Mouse (Mus musculus): ENCODE measurements around the gene Rps6kb1.
A peak's percentile ranks its signal among the peaks of the same experiment; 100 is the strongest.

Rps6kb1 gene

GRCm38 (mm10) chr11:86544639-86545299 lies at the start of gene Rps6kb1, which contains the start of gene Tubd1:
Gene Rps6kb1, minus strand, starts transcription at chr11:86544805.
Gene Tubd1, plus strand, starts transcription at chr11:86544991.
- peak; percentile 97 to 100 for DNase-seq (ENCODE audit: low spot score in 2 of 2)

- DNase-seq (ENCODE audit: low spot score in 2 of 2) = no peak
Measured at GRCm38 (mm10) chr11:86593443-86593842, 48.8 kb upstream of the Rps6kb1 start.

GRCm38 (mm10) chr11:86592993-86593392 lies 48.4 kb upstream of the Rps6kb1 start:
- DNase-seq (ENCODE audit: low spot score in 2 of 2) = no peak

GRCm38 (mm10) chr11:86591931-86592616 lies 47.5 kb upstream of the Rps6kb1 start:
- DNase-seq (ENCODE audit: low spot score in 2 of 2) = no peak

GRCm38 (mm10) chr11:86591301-86591845 lies 46.8 kb upstream of the Rps6kb1 start:
- no peak for DNase-seq (ENCODE audit: low spot score in 2 of 2)

GRCm38 (mm10) chr11:86590579-86590978 lies 46.0 kb upstream of the Rps6kb1 start:
- DNase-seq (ENCODE audit: low spot score in 2 of 2) = no peak

- no peak for DNase-seq (ENCODE audit: low spot score in 2 of 2)
Measured at GRCm38 (mm10) chr11:86590066-86590465, 45.5 kb upstream of the Rps6kb1 start.

GRCm38 (mm10) chr11:86588583-86589298 lies 44.1 kb upstream of the Rps6kb1 start:
- no peak for DNase-seq (ENCODE audit: low spot score in 2 of 2)

GRCm38 (mm10) chr11:86587830-86588229 lies 43.2 kb upstream of the Rps6kb1 start:
- DNase-seq (ENCODE audit: low spot score in 2 of 2) = no peak

GRCm38 (mm10) chr11:86586868-86587792 lies 42.5 kb upstream of the Rps6kb1 start:
- DNase-seq (ENCODE audit: low spot score in 2 of 2) = peak; percentile 50 to 57

- peak; percentile 60 to 66 for DNase-seq (ENCODE audit: low spot score in 2 of 2)
Measured at GRCm38 (mm10) chr11:86586177-86586867, 41.7 kb upstream of the Rps6kb1 start.

- peak in 1 of 2 experiments; percentile 33 for DNase-seq (ENCODE audit: low spot score in 2 of 2)
Measured at GRCm38 (mm10) chr11:86585598-86585984, 41.0 kb upstream of the Rps6kb1 start.

- DNase-seq (ENCODE audit: low spot score in 2 of 2) = no peak
Measured at GRCm38 (mm10) chr11:86584898-86585597, 40.4 kb upstream of the Rps6kb1 start.

- no peak for DNase-seq (ENCODE audit: low spot score in 2 of 2)
Measured at GRCm38 (mm10) chr11:86583990-86584897, 39.6 kb upstream of the Rps6kb1 start.

- DNase-seq (ENCODE audit: low spot score in 2 of 2) = no peak
Measured at GRCm38 (mm10) chr11:86583313-86583825, 38.8 kb upstream of the Rps6kb1 start.

GRCm38 (mm10) chr11:86582543-86583260 lies 38.1 kb upstream of the Rps6kb1 start:
- DNase-seq (ENCODE audit: low spot score in 2 of 2) = no peak

- peak in 1 of 2 experiments; percentile 24 for DNase-seq (ENCODE audit: low spot score in 2 of 2)
Measured at GRCm38 (mm10) chr11:86581943-86582542, 37.4 kb upstream of the Rps6kb1 start.
